Mouse (Mus musculus): ENCODE results near the gene Cds1.

DNA sequence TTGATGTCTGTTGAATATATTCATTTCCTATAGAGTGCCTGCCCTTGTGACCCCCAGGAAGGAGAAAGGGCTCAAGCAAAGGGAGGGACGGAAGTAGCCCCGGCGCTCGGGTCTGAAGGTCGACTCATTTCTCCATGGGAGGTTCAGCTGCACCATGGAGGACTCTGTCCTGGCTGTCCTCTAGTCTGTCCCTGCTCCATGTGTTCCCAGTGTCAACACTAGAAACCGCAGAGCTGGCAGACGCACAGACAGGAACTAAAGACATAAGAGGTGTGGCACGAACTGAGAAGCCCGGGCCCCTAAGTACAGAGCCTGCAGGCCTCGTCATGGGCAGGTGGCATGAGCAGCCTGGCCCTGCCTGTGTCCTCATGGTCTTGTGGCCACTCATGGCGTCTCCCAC lies 89.2 kb downstream of the Cds1 start:
- TF ChIP-seq EP300 (IDR thresholded peaks at IDR 0.05; ENCODE audit: low read depth) = no peak
- TF ChIP-seq CTCF (IDR thresholded peaks at IDR 0.05; ENCODE audit: low read depth) = no peak

Data from liver, embryonic 14.5 days (tissue).